Mouse (Mus musculus) layer of hippocampus, adult 9-10 months (tissue): ENCODE measurements at regions not wholly inside any gene's neighbourhood (a gene's known extent, or its start where the extent isn't known, plus 50 kb on each side); places are given as distances from the start of the nearest gene placed in this dataset.
A peak's percentile ranks its signal among the peaks of the same experiment; 100 is the strongest.

ENCODE experiments used
- DNase-seq: peaks from one replicate; pipeline ENCODE4 v3.0.0; 2022; ENCODE audit warnings: low spot score

DNA sequence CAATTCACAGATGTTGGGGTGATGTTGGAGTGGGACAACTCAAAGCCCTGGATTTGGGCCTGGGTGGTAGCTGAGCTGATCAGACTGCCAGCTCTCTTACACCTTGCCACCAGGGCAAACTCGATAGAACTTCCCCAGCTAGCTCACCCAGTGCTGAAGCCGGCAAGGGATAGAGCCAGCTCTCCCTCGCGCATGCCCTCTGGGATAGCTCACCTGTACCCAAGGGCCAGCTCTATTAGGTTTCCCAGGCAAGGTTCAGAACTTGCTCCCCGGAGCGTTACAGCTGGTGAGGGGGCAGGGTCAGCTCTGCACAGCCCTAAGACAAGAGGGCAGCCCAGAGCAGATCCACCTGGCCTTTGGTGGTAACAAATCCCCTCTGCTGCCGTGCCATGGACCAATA is 54.1 kb upstream of the 1700012A03Rik start:
- no peak for DNase-seq

DNA sequence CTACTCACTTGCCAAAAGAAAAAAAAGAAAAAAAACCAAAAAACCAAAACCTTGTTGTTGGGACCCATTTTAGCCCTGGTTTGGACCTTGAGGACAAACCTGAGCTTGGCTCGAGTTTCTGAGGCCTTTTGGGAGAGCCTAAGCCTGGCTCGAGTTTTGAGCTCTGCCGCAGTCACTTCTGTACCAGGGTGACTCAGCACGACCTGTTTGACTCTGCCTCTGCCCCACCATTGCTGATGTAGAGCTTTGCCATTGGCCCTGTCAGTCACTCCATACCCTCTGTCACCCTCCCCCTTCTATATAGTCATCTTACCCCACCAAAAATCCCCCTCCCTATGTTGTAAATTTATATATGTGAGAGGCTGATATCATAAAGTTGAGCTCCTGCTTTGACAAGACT is 54.8 kb upstream of the 1700012A03Rik start:
- DNase-seq, result no peak

DNA sequence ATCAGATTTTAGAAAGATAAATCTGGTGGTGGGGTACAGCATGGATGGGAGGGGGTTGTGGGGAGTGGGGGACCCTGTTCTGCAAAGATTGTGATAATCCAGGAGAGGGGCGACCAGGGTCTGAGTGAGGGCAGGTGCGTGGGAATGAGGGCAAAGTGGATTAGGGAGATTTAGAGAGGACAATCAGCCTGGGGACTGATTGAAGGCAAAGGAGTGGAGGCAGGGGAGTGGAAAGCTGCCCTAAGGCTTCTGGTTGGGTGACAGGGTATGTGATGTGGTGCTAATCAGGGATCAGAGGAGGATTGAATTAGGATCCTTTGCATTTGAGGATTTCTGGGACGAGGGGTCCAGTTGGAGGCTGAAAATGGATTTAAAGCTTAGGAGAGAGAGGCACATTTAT is 64.3 kb upstream of the 1700012A03Rik start:
- no peak for DNase-seq

DNA sequence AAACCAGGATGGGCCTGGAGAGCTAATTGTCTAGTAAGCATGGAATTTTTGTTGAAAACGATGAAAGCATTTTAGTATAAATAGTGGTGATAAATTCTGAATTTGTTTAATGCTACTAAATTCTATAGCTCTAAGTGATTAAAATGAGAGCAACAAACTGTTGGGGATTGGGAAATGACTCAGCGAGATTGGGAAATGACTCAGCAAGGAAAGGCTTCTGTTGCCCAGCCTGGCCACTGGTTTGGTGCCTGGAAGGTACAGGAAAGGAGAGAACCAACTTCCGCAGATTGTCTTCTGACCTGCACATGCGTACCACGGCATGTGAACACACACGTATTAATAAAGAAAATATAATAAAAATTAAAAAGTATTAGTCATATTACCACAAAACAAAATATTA is 73.3 kb upstream of the 1700012A03Rik start:
- no peak for DNase-seq

DNA sequence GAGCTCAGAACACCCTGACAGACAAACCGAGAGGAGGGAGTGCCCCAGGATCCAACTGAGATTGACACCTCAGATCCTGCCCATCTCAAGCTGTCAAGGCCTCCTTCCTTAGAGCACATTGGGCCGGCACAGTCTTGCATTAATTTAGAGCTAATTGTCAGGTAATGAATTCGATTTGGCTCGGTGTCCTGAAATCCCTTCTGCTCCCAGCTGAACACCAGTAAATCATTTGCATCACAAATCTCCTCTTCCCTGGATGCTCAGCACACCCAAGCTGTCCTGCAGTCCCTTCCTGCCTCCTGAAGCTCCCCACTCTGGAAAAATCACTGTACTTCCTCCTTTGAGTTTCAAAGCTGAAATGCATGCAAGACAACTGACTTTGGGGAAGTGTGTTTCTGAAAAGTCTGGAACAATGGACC is 102.0 kb upstream of the 1700012A03Rik start:
- no peak for DNase-seq

DNA sequence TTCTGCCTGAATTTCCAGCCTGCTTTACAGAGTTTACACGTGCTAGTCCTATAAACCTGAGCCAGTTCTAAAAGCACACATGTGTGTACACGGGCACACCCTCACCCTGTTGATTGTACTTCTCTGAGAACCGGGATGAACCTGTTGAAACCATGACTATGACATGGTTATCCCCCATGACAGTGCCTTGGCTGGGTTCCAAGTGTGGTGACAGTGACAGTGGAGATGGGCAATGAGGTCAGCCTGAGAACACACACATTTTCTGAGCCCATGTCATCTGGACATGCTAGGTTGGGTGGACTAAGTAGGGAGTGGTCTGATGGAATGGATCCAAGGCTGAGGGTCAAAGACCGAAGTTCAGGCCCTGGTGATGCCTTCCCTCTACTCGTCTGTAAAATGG is 103.5 kb upstream of the 1700012A03Rik start:
- DNase-seq, result no peak

DNA sequence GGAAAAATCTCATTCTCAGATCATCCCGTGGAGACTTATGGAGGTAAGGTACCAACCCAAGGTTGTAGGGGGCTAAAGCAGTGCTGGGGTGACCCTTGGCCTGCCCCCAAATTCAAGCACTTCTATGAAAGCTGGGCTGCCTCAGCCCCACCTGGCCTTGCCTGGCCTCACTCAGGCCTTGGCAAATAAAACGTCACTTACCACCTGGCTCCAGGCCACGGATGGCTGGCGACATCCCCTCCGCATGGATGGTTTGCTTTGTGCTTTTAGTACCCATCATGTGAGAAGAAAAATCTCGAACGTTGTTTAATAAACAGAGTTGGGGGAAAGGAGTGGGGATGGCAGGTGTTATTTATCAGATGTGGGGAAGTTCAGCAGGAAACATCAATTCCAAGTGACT is 104.7 kb upstream of the 1700012A03Rik start:
- no peak for DNase-seq

DNA sequence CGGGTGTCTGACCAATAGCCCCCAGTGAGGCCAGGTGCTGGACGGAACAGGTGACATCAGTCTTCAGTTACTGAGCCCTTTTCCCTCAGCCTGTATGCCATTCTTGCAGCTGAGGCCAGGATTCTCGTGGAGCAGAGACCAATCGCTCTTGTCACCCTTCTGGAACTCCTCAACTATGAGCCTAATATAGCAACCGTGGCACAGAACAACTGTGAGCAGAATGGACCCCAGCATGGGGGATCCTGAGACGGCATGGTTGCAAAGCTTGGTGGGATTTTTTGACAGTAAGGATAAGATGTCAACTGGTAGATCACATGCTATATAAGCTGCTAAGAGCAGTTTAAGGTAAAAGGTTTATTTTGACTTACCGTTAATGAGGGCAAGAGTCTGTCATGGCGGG is 105.5 kb upstream of the 1700012A03Rik start:
- DNase-seq, result no peak

DNA sequence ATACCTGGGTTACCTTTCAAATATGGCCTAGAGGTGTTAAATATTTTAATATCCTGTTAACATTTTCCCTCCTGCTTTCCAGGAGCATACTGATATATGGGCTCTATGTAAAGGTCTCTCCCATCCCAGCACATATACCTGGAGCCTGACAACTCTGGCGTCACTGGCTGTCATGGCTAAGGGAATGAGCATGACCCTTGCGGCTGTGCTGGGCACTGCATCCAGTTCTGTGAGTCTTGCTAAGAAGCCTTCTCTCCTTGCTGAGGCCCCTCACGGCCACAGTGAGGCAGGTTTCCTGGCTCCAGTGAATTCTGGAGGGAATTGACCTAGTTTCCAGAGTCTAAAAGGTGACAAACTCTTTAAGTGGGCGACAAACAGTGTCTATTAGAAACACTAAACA is 107.3 kb upstream of the 1700012A03Rik start:
- DNase-seq, result no peak

DNA sequence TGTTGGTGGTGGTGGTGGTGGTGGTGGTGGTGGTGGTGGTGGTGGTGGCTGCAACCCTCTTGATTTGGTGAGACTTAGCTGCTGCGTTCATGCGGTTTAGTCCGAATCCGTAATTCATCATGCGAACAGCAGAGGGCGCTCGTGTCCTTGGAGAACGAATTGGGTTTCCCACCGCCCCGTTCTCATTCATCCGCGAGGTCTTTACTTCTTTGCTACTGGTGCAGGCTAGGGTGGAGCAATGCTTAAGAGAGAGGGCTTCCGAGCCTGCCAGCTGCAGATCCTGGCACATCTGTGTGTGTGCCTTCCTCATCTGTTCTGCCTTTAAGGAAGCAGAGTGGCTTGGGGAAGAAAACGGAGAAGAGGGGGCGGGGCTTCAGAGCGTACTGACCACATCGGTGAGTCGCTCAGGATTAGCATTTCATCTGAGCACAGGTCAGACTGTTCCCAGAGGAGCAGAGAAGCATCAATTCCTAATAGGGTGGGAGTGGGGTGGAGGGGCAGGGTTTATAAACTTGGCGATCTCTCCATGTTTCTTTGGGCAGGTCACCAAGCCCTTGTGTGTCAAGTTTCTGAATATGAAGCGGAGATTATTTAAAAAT is 111.7 kb upstream of the 1700012A03Rik start:
- peak; percentile 85 for DNase-seq

DNA sequence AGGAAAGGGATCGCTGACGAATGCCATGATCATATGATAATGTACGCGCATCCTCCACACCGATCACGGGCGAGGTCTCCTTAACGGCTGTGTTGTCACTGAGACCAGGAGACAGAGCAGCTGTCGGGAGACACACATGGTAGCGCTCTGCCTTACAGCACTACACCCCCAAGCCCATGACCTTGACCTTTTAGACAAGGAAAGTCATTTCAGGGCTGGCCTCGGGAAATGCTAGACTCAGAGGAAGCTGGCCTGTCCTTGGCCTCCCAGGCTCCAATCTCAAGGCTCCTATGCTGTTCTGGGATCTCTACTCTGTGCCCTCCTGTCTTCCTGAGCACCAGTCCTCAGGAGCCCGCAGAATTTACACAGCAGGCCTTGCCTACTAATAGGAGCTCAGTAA is 112.9 kb upstream of the 1700012A03Rik start:
- no peak for DNase-seq

DNA sequence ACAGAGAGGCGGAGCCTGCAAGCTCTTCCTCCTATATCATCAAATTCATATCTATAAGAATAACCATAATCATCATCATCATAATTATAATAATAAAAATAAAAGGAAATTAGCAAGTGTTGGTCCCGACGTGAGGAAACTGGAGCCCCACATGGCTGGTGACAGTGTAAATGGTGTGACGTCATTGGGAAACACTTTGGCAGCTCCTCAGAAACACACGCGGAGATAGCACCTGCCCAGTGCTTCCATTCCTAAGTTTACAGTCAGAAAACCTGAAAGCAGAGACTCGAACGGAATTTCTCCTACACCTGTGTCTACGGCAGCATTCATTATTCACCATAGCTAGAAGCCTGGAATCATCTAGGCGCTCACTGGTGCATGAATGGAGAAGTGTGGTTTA is 115.2 kb upstream of the 1700012A03Rik start:
- DNase-seq, result no peak

DNA sequence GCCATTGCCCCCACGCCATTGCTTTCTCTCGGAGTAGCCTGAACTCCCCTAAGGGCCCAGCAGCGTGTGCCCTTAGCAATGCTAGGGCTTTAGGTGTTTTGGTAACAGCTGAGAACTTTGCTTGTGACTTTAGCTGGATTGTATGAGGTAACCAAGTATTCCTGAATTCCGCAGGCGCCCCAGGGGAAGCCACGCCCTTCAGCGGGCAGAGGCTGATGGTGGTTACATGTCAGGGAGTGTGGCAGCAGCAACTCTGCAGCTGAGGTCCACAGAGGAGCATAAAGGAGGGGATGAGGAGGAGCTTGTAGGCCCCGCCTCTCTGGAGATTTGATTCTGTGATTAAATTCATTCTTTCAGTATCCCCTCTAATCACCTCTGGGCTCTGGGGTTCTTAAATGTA is 116.1 kb upstream of the 1700012A03Rik start:
- DNase-seq, result no peak

DNA sequence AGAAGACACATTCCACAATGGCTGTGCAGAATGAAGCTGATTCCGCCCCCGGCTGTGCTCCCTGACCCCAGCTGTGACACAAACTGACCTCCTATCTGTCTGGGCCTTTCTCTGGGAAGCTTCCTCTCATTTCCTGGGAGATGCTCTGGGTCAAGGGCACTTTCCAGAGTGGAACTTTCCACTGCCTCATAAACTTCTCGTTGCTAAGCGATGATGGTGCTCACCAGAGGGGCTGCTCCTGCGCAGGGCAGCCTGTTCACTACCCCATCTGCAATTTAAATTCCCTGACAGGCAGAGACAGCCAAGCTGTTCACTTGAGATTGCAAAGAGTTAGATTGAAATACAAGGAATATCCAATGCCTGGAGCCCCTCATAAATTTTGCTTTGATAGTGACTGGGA is 116.7 kb upstream of the 1700012A03Rik start:
- no peak for DNase-seq

DNA sequence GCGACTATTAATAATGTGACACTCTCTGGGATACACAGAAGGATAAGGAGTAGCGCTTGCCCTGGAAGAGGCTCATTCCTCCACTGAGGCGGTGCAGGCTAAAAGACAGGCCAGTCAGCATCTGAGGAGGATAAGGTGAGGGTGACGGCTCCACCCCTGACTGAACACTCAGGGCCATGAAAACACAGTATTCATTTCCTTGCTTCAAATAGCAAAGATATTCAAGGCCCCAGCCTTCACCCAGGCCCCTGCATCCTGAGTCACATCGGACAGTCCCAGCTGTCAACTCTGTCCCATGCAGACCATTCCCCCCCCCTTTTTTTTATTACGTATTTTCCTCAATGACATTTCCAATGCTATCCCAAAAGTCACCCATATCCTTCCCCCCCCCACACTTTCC is 118.9 kb upstream of the 1700012A03Rik start:
- DNase-seq, result no peak

DNA sequence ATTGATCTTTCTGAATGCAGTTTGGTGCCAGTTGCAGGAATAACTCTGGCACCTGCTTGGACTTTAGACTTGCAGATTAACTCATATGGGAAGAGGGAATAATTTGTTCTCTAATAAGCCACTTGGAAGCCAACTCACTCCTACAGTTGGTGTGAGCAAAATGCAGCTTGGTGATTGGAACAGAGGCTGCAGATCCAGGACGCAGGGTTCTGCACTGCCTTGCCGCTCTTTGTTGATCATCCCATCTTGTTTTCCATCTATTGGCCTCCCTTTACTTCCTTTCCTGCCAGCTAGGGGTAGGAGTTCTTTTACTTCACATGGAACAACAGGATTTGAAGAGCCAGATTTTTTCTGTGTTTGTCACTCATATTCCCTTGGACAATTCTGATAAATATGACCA is 120.9 kb upstream of the 1700012A03Rik start:
- DNase-seq, result no peak

DNA sequence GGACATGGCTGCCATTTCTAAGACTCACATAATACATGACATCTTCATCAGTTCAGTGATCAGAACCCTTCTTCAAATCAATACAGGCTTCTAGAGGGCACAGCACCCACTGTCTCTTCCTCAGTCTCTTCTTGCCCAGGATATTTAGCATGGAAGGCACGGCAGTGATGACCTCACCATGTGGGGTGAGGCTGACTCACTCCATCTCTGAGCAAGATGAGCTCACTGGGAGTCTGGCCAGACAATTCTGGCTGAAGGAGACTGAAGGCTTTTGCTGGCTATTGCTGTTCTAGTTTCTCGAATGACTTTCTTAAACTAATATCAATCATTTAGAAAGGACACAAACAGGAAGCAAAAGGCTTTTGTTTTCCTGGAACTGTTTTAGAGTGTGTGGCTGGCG is 122.9 kb upstream of the 1700012A03Rik start:
- DNase-seq, result no peak

DNA sequence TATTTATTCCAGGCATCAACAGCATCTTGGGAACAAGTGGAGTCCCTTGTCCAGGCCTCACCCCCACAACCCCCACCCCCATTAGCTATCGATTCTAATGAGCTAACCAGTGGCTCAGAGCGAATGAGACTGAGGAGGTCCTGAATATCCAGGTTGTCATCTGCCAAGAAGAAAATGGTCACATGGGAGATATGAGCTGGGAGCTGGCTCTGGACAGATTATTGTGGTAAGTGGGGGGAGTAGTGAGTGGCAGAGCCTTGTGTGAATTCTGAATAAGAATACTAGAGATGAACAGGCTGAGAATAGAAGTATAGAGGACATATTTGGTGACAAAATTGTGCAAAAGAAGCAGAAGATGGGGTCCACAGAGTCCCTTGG is 125.4 kb upstream of the 1700012A03Rik start:
- no peak for DNase-seq

DNA sequence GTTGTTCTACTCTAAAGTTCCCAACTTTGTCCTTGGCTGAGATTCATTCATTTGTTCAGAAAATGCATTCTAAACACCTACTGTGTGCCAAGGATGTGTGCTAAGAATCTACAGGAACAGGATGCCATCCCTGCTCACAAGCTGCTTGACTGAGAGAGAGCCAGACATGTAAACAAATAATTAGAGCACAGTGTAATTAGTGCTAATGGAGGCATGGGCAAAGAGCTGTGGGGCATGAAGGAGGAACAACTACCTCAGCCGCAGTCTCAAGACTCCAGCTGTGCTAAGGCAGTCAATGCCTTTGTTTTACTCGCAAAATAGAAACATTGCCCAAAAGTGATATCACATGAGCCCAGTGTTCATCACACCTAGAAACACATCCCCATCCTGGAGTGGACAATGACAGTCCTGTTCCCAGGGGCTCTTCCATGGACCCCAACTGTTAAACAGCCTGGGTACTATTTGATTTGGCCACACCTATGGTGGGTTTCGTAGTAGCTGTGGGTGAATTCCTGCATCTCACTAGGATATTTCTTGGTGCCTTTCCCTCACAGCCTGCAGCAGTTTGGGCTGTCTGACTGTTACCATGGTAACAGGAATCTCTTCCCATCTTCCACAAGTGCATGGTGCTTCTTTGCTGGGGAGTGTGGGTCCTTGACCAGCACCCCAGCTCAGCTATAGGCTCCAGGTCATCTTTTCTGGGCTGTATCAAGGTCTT is 125.9 kb upstream of the 1700012A03Rik start:
- no peak for DNase-seq

DNA sequence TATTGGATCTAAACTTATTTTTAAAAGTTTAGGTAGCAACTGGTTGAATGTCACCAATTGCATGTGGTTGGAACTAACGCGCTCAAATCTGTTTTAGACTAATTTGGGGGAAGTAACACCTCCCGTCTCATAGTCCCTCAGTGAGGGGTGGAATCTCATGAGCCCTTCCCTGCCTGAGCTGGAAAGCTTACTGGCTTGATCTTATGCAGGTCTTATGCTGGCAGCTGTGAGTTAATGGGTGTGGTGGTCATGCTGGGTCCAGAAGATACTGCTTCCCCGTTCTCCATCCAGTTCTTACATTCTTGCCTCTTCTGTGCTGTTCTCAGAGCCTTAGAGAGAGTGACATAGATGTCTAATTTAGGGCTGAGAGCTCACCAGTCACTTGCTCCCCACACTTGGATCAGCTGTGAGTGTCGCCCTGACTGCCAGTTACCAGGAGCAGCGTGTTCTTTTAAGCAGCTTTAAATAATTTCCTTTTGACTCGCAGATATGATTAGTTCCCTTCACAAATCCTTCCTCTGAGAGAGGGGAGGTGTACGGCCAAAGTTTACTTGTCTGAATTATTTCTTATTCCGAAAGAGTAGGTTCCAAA is 128.4 kb upstream of the 1700012A03Rik start:
- no peak for DNase-seq

DNA sequence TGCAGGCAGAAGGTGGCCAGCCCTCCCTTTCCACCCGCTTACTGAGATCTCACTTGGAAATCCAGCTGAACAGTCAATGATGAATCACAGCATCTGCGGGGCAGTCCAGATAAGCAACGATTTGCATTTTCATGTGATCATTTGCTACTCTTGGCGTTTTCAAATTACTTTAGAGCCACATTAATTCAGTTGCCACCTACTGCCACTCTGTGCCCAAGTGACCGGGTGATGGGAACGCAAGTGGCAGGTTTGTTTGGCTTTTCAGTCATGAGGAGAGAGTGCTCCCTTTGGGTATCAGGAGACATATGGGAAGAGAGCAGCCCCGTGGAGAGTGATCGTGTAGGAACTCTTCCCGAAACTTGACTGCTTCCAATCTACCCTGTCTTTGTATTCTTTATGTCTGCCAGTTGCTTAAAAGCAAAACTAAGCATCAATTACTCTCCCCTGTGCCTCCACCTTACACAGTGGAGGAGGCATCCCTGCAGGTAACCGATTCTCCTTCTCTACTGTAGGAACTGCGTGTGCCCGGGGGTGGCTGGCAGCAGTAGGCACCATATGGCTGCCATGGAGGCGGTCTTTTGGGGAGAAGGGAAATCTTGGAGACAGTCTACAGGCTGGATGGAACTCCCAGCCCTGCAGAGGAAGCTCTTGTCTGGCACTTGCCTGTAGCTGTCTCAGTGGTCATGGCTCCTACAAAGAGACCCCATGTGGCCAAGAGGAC is 132.5 kb upstream of the 1700012A03Rik start:
- no peak for DNase-seq

DNA sequence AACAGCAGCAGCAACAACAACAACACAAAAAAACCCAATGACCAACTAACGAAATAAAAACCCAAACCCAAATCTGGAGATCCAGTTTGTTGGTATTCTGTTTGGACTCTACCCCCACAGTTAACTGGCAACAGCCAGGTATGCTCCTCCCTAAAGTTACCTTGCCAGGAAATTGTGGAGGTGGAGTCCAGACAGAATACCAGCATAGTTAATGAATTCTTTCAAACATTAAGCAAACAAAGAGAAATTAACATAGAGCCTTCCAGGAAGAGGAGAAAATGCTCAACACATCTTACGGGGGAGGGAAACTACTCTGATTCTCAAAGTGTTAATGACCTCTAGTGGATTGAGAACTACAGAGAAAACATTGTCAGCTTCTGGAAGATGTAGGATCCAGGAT is 148.3 kb upstream of the 1700012A03Rik start:
- DNase-seq, result no peak

DNA sequence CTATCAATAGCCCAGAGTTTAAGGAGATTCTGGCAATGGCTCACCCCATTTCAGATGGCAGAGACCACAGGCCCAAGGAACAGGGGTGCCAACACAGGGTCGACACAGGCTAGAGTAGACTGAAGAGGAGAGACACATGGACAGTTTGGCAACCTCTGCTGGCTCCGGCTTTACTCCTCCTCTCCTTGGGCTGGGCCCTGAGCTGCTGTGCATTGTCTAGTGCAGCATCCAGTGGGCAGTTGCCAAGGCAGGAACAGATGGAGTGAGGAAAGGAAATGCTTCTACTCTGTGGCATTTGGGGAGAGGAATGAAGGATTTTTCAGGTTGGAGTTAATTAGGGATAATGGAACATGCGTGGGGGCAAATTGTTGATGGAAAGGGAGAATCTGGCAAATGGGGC is 151.0 kb upstream of the 1700012A03Rik start:
- DNase-seq, result no peak
